Mouse (Mus musculus) ES-Bruce4 (cell line): ENCODE measurements around the gene Grsf1. TPM values are rescaled to one million over a fixed set of nuclear protein-coding genes. Genes with fewer than 3 reads are reported as not detected.

Experiments used
- H3K27ac ChIP-seq: 2 replicates; pipeline ENCODE4 v1.5.1; 2012; ENCODE audit warnings: low read length, inconsistent platforms; ENCODE audit not compliant: insufficient read depth
- H3K27me3 ChIP-seq: 2 replicates; pipeline ENCODE4 v1.6.1; 2012; ENCODE audit warnings: mild to moderate bottlenecking, low read length, inconsistent platforms; ENCODE audit not compliant: control insufficient read depth, poor library complexity, insufficient read depth, severe bottlenecking
- H3K36me3 ChIP-seq: 2 replicates; pipeline ENCODE4 v1.6.1; 2012; ENCODE audit warnings: inconsistent platforms, mild to moderate bottlenecking, low read length, moderate library complexity; ENCODE audit not compliant: control insufficient read depth, poor library complexity, insufficient read depth, severe bottlenecking
- H3K4me1 ChIP-seq: one replicate; pipeline ENCODE4 v1.8.1; 2011; ENCODE audit warnings: low read length; ENCODE audit not compliant: control insufficient read depth, insufficient read depth
- H3K4me3 ChIP-seq: 2 replicates; pipeline ENCODE4 v1.5.1; 2011; ENCODE audit warnings: low read depth, mild to moderate bottlenecking, low read length
- H3K9ac ChIP-seq: 2 replicates; pipeline ENCODE4 v1.6.1; 2012; ENCODE audit warnings: low read depth, mild to moderate bottlenecking, inconsistent platforms; ENCODE audit not compliant: poor library complexity, severe bottlenecking
- H3K9me3 ChIP-seq: replicated peaks from 2 replicates; pipeline ENCODE4 v1.6.1; 2012; ENCODE audit warnings: mild to moderate bottlenecking, low read length, inconsistent platforms; ENCODE audit not compliant: control insufficient read depth, poor library complexity, insufficient read depth, severe bottlenecking
- CTCF ChIP-seq: IDR thresholded peaks from one replicate; pipeline ENCODE4 v1.8.1; 2011; ENCODE audit warnings: low read depth, low read length
- EP300 ChIP-seq: IDR thresholded peaks from 2 replicates; pipeline ENCODE4 v1.6.1; 2011; ENCODE audit warnings: low read depth, low read length; ENCODE audit not compliant: insufficient read depth
- POLR2A ChIP-seq: IDR thresholded peaks from one replicate; pipeline ENCODE4 v1.8.1; 2011; ENCODE audit warnings: low read length; ENCODE audit not compliant: insufficient read depth
- polyA plus RNA-seq: library from polyadenylated mRNA; stranded (reverse); fragments of >200 nt; gene quantifications from 2 replicates; pipeline ENCODE4 v1.2.4, GENCODE M21; 2011; ENCODE audit warnings: low read depth; ENCODE audit not compliant: missing spikeins, insufficient read depth, insufficient read length

Grsf1 gene
- polyA plus RNA-seq, 1 experiment, result 139 TPM

DNA sequence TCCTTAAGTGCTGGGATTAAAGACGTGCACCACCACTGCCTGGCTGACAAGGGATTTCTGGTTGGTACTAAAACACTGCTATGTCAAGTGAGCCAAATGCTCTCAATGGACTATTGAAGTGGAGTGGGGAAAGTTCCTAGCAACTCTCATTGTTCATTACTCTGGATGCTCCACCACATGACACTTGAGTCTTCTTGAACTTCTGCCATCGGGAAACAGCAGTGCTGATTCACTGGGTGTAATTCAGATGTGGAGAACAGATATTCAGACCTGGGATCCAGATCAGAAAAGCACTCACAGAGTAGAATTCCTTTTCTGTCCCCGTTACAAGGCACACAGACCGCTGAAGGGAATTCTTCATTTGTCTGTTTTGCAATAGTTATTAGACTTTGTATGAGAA is 27.6 kb upstream of the Grsf1 start:
- TF ChIP-seq CTCF (no peak), EP300 (no peak), POLR2A (no peak)
- H3K4me1 ChIP-seq, result no peaks in the 10 kb centered on the region
- H3K9me3 ChIP-seq, result no peaks in the 10 kb centered on the region; the same call in 1 of the 2 replicates
- H3K27me3 ChIP-seq, result no peaks in the 10 kb centered on the region
- no peak overlapping the region for H3K9ac ChIP-seq
- no peak overlapping the region for H3K27ac ChIP-seq
- H3K4me3 ChIP-seq, result no peak overlapping the region
- H3K36me3 ChIP-seq, result no peaks in the 10 kb centered on the region

DNA sequence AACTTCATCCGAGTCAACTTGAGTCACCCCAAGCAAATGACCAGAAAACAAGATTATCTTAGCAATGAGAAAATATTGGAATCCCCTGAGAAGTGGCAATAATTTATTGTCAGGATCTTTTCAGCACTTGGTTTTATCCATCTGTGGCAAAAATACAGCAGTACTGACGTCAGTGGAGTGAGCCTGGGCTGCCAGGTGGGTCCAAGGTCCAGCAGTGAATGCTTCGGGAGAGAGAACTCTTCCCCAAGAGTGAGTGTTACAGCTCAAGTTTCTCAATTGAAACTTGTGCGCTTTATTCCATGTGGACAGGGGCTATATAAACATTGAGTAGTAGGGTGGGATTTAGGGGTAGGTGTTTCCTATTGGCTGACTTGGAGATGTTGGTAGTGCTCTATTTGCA is 26.1 kb upstream of the Grsf1 start:
- Histone ChIP-seq H3K9ac (no peak overlapping the region), H3K36me3 (no peaks in the 10 kb centered on the region), H3K4me3 (no peak overlapping the region), H3K27ac (no peak overlapping the region), H3K4me1 (no peaks in the 10 kb centered on the region), H3K27me3 (no peaks in the 10 kb centered on the region), H3K9me3 (no peaks in the 10 kb centered on the region)
- no peak for TF ChIP-seq POLR2A
- TF ChIP-seq CTCF, result no peak
- no peak for TF ChIP-seq EP300

DNA sequence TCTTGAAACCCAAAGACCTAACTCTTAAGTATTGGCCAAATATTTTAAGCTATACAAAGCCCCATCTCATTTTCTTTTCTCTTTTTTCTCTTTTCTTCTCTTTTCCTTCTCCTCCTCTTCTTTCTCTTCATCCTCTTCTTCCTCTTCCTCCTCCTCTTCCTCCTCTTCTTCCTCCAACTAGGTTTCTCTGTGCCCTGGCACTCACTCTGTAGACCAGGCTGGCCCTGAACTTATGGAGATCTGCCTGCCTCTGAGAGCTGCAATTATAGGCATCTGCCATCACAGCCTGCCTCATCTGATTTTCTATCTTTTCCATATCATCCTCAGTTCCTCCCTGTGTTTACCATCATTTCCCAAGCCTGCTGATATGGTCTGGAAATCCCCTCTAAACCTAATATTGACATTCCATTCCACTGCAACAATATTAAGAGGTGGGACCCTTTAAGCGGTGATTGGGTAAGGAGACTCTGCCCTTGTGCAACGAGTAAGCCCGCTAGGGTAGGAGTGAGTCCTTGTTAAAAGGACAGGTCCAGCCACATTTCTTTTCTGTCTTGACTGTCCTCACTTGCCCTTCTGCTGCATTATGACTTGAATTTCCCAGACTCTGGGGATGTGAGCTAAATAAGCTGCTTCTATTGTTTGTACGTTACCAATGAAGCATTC is 23.4 kb upstream of the Grsf1 start:
- H3K36me3 ChIP-seq, result no peaks in the 10 kb centered on the region
- H3K27me3 ChIP-seq, result no peaks in the 10 kb centered on the region
- no peak overlapping the region for H3K27ac ChIP-seq
- no peak overlapping the region for H3K9ac ChIP-seq
- no peaks in the 10 kb centered on the region for H3K4me1 ChIP-seq
- no peak overlapping the region for H3K4me3 ChIP-seq
- H3K9me3 ChIP-seq, result no peaks in the 10 kb centered on the region
- TF ChIP-seq POLR2A (no peak), EP300 (no peak), CTCF (no peak)

DNA sequence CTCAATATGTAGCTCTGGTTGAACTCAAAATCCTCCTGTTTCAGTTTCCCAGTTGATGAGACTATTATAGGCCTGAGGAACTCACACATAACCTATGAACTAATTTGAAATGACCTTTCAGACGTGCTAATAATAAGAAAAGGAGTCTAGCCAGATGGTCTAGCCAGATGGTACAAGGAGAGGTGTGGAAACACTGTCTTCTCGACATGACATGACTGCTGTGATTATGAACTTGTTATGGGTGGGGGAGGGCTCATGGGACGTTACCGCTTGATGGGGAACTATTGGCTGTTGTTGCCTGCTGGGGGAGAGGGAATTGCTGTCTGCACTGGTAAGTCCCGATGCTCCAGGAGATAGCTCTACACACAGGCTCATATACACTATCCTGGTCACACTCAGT is 21.3 kb upstream of the Grsf1 start:
- no peak overlapping the region for H3K4me3 ChIP-seq
- no peak overlapping the region for H3K27ac ChIP-seq
- no peaks in the 10 kb centered on the region for H3K4me1 ChIP-seq
- TF ChIP-seq CTCF, result no peak
- TF ChIP-seq EP300, result no peak
- no peak for TF ChIP-seq POLR2A
- no peaks in the 10 kb centered on the region for H3K36me3 ChIP-seq
- H3K9me3 ChIP-seq, result no peaks in the 10 kb centered on the region
- no peak overlapping the region for H3K9ac ChIP-seq
- H3K27me3 ChIP-seq, result no peaks in the 10 kb centered on the region

DNA sequence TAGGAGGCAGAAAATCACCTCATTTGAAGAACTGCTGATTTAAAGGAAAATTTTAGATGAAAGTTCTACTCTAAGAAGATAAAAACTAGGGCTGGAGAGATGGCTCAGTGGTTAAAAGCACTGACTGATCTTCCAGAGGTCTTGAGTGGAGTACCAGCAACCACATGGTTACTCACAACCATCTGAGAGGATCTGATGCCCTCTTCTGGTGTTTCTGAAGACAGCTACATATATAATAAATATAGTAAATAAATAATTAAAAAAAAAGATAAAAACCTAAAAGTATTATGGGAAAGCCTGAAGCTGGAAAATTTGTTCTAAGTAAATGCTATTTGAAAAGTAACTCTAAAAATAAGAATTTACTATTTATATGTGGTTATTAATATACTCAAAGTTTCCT is 17.1 kb upstream of the Grsf1 start:
- no peaks in the 10 kb centered on the region for H3K27me3 ChIP-seq
- no peak overlapping the region for H3K4me3 ChIP-seq
- no peak overlapping the region for H3K9ac ChIP-seq
- H3K4me1 ChIP-seq, result no peaks in the 10 kb centered on the region
- no peaks in the 10 kb centered on the region for H3K36me3 ChIP-seq
- no peaks in the 10 kb centered on the region for H3K9me3 ChIP-seq
- H3K27ac ChIP-seq, result no peak overlapping the region
- TF ChIP-seq EP300 (no peak), POLR2A (no peak), CTCF (no peak)

DNA sequence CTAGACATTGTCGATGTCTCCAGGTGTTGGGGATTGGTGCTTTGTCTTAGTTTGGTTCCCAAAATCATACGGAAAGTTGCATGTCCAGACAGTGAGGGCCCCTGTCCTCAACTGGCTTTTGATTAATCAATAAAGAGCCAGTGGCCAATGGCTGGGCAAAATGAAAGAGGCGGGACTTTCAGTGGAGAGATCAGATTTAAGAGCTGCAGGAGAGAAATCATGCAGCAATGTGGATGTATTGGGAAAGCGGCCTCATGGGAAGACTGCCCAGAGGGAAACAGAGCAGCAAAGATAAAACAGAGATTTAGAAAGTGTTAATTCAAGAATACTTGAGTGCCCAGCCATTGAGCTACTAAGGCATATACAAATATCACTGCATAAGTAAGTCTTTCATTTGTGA is 16.6 kb upstream of the Grsf1 start:
- TF ChIP-seq CTCF (no peak), POLR2A (no peak), EP300 (no peak)

More for the DNA sequence above, 16.6 kb upstream of the Grsf1 start:
- Histone ChIP-seq H3K4me1 (no peaks in the 10 kb centered on the region), H3K9me3 (no peaks in the 10 kb centered on the region), H3K4me3 (no peak overlapping the region), H3K27me3 (no peaks in the 10 kb centered on the region), H3K27ac (no peak overlapping the region), H3K36me3 (no peaks in the 10 kb centered on the region), H3K9ac (no peak overlapping the region)
